Comparison of ENCODE assay signal across 7 mouse cellular contexts in genomic region chr4:126199556-126199955, GRCm38 (mm10). TPM values are rescaled to one million over a fixed set of nuclear protein-coding genes. Genes with fewer than 3 reads are reported as not detected.
DNase-seq lines count a peak whose midpoint lies in the region; ATAC-seq and TF ChIP-seq lines count a peak whose summit lies in the region.

No protein-coding gene starts in this region.

- H3K4me3 ChIP-seq in kidney, embryonic 16.5 days (ENCODE audit: low read length), result peak overlapping the region; percentile 70; the same call in 1 of the 2 replicates
- no peak overlapping the region for H3K4me3 ChIP-seq in forebrain, embryonic 15.5 days
- peak overlapping the region; percentile 22 to 90; a peak in 3 of 4 replicates for H3K4me3 ChIP-seq in liver, embryonic 14.5 days (ENCODE audit: insufficient read depth in 1 of 2, low read depth in 2 of 2, low read length in 2 of 2)

- no peaks in the 10 kb centered on the region for H3K27me3 ChIP-seq in kidney, embryonic 16.5 days (ENCODE audit: insufficient read depth, low read length)
- no peaks in the 10 kb centered on the region for H3K27me3 ChIP-seq in forebrain, embryonic 15.5 days
- H3K27me3 ChIP-seq in liver, embryonic 14.5 days (ENCODE audit: control insufficient read depth, insufficient read depth, low read length), result no peaks in the 10 kb centered on the region

- no peak overlapping the region for H3K9ac ChIP-seq in kidney, embryonic 16.5 days (replicated peaks; ENCODE audit: low read length)
- H3K9ac ChIP-seq in forebrain, embryonic 15.5 days (replicated peaks), result no peak overlapping the region
- H3K9ac ChIP-seq in liver, embryonic 14.5 days (replicated peaks), result peak overlapping the region; percentile 93

- 68% methylated on average over 6 of the region's 6 CpGs for WGBS in kidney, embryonic 16.5 days
- WGBS in forebrain, embryonic 15.5 days, result 85% methylated on average over 6 of the region's 6 CpGs
- 27% methylated on average over 6 of the region's 6 CpGs for WGBS in liver, embryonic 14.5 days (ENCODE audit: insufficient replicate concordance)

- no peak overlapping the region for H3K27ac ChIP-seq in kidney, embryonic 16.5 days (ENCODE audit: low read length)
- no peak overlapping the region for H3K27ac ChIP-seq in forebrain, embryonic 15.5 days (replicated peaks)
- H3K27ac ChIP-seq in liver, embryonic 14.5 days, result no peak overlapping the region

- no peaks in the 10 kb centered on the region for H3K36me3 ChIP-seq in kidney, embryonic 16.5 days (ENCODE audit: insufficient read depth, low read length)
- no peaks in the 10 kb centered on the region for H3K36me3 ChIP-seq in forebrain, embryonic 15.5 days
- H3K36me3 ChIP-seq in liver, embryonic 14.5 days (replicated peaks; ENCODE audit: control insufficient read depth, insufficient read depth, low read depth), result peaks cover 27% of the 10 kb centered on the region

- peak overlapping the region; percentile 62 for H3K4me2 ChIP-seq in kidney, embryonic 16.5 days (replicated peaks; ENCODE audit: low read depth, low read length)
- H3K4me2 ChIP-seq in forebrain, embryonic 15.5 days (replicated peaks), result peak overlapping the region; percentile 52; the same call in 1 of the 2 replicates
- peak overlapping the region; percentile 97 for H3K4me2 ChIP-seq in liver, embryonic 14.5 days (ENCODE audit: low read depth)

- no peak for TF ChIP-seq EP300 in liver, embryonic 14.5 days (IDR thresholded peaks at IDR 0.05; ENCODE audit: low read depth)

- no peak for TF ChIP-seq CTCF in liver, embryonic 14.5 days (IDR thresholded peaks at IDR 0.05; ENCODE audit: low read depth)

- ATAC-seq in kidney, embryonic 16.5 days (ENCODE audit: low FRiP score, low TSS enrichment), result no peak
- ATAC-seq in forebrain, embryonic 15.5 days (replicated peaks), result no peak
- no peak for ATAC-seq in liver, embryonic 14.5 days (ENCODE audit: insufficient read depth)

- no peaks in the 10 kb centered on the region for H3K9me3 ChIP-seq in kidney, embryonic 16.5 days (ENCODE audit: low read length)
- no peaks in the 10 kb centered on the region for H3K9me3 ChIP-seq in forebrain, embryonic 15.5 days
- H3K9me3 ChIP-seq in liver, embryonic 14.5 days (ENCODE audit: control insufficient read depth, low read length), result no peaks in the 10 kb centered on the region

- no peak for DNase-seq in kidney, adult 9 months
- DNase-seq in adipocyte (ENCODE audit: low spot score), result peak; percentile 40
- no peak for DNase-seq in liver, embryonic 14.5 days (ENCODE audit: low read depth in 3 of 3, low spot score in 3 of 3)
- DNase-seq in urinary bladder, postnatal 4 days (ENCODE audit: low spot score in 2 of 2), result no peak
- DNase-seq in urinary bladder, postnatal 36 days (ENCODE audit: low spot score in 2 of 2), result no peak

- peaks cover 45% of the 10 kb centered on the region for H3K4me1 ChIP-seq in kidney, embryonic 16.5 days (ENCODE audit: insufficient read depth, low read length)
- H3K4me1 ChIP-seq in forebrain, embryonic 15.5 days, result peaks cover 45% of the 10 kb centered on the region
- peaks cover 35 to 42% of the 10 kb centered on the region in 2 experiments for H3K4me1 ChIP-seq in liver, embryonic 14.5 days (replicated peaks; ENCODE audit: control insufficient read depth in 2 of 2, insufficient read depth in 2 of 2, low read length in 1 of 2)

RNA-seq across cellular contexts. Expression of gene Thrap3, which starts 3.0 kb away (rescaled TPM):
- polyA plus RNA-seq in kidney, embryonic 16.5 days (2015; fragmentation: Nextera tagmentation; extraction: Ambion mirVana), result 210 and 218 TPM in 2 replicates
- 179 and 185 TPM in 2 replicates for polyA plus RNA-seq in forebrain, embryonic 15.5 days (2015; fragmentation: Nextera tagmentation; extraction: Ambion mirVana)
- polyA plus RNA-seq in liver, embryonic 14.5 days (2012; rRNA removed), result 39.2 and 62.6 TPM in 2 replicates
- polyA plus RNA-seq in liver, embryonic 14.5 days (2014; fragmentation: Nextera tagmentation; extraction: Ambion mirVana), result 77.9 and 84.2 TPM in 2 replicates

RNA-seq across cellular contexts. Expression of gene Sh3d21, which starts 36.3 kb away (rescaled TPM):
- polyA plus RNA-seq in kidney, embryonic 16.5 days (2015; fragmentation: Nextera tagmentation; extraction: Ambion mirVana), result 9.1 and 10.5 TPM in 2 replicates
- polyA plus RNA-seq in forebrain, embryonic 15.5 days (2015; fragmentation: Nextera tagmentation; extraction: Ambion mirVana), result 0.86 and 0.88 TPM in 2 replicates
- polyA plus RNA-seq in liver, embryonic 14.5 days (2012; rRNA removed), result 0.46 and 0.53 TPM in 2 replicates
- 0.77 and 0.93 TPM in 2 replicates for polyA plus RNA-seq in liver, embryonic 14.5 days (2014; fragmentation: Nextera tagmentation; extraction: Ambion mirVana)

RNA-seq across cellular contexts. Expression of gene Eva1b, which starts 52.0 kb away (rescaled TPM):
- 99.9 and 103 TPM in 2 replicates for polyA plus RNA-seq in kidney, embryonic 16.5 days (2015; fragmentation: Nextera tagmentation; extraction: Ambion mirVana)
- 9.2 and 10.1 TPM in 2 replicates for polyA plus RNA-seq in forebrain, embryonic 15.5 days (2015; fragmentation: Nextera tagmentation; extraction: Ambion mirVana)
- polyA plus RNA-seq in liver, embryonic 14.5 days (2012; rRNA removed), result 11.9 and 14.8 TPM in 2 replicates
- polyA plus RNA-seq in liver, embryonic 14.5 days (2014; fragmentation: Nextera tagmentation; extraction: Ambion mirVana), result 11.0 and 12.0 TPM in 2 replicates

RNA-seq across cellular contexts. Expression of gene Map7d1, which starts 56.6 kb away (rescaled TPM):
- 31.5 and 32.2 TPM in 2 replicates for polyA plus RNA-seq in kidney, embryonic 16.5 days (2015; fragmentation: Nextera tagmentation; extraction: Ambion mirVana)
- 76.8 and 79.6 TPM in 2 replicates for polyA plus RNA-seq in forebrain, embryonic 15.5 days (2015; fragmentation: Nextera tagmentation; extraction: Ambion mirVana)
- 8.6 and 9.4 TPM in 2 replicates for polyA plus RNA-seq in liver, embryonic 14.5 days (2012; rRNA removed)
- polyA plus RNA-seq in liver, embryonic 14.5 days (2014; fragmentation: Nextera tagmentation; extraction: Ambion mirVana), result 4.9 and 6.1 TPM in 2 replicates
